Mouse (Mus musculus) embryonic facial prominence, embryonic 15.5 days (tissue): ENCODE measurements around the gene Adgrg3. TPM values are rescaled to one million over a fixed set of nuclear protein-coding genes. Genes with fewer than 3 reads are reported as not detected.

Source experiments
- ATAC-seq: fragments of 200-750 bp; cut with Nextera tagmentation; 2 replicates; pipeline ENCODE4 v1.8.0; 2017; ENCODE audit warnings: low read depth, moderate TSS enrichment; ENCODE audit not compliant: insufficient number of reproducible peaks, low FRiP score, low TSS enrichment
- H3K27ac ChIP-seq: fragments of 300-500 bp; sonication (generic); replicated peaks from 2 replicates; pipeline ENCODE4 v1.5.1; 2015; ENCODE audit warnings: mild to moderate bottlenecking, inconsistent platforms
- H3K27me3 ChIP-seq: fragments of 300-500 bp; sonication (generic); 2 replicates; pipeline ENCODE4 v1.6.1; 2015; ENCODE audit warnings: inconsistent platforms
- H3K36me3 ChIP-seq: fragments of 300-500 bp; sonication (generic); 2 replicates; pipeline ENCODE4 v1.6.1; 2015; ENCODE audit warnings: mild to moderate bottlenecking, inconsistent platforms
- H3K4me1 ChIP-seq: fragments of 300-500 bp; sonication (generic); 2 replicates; pipeline ENCODE4 v1.6.1; 2015; ENCODE audit warnings: inconsistent platforms
- H3K4me2 ChIP-seq: fragments of 300-500 bp; sonication (generic); replicated peaks from 2 replicates; pipeline ENCODE4 v1.6.1; 2015; ENCODE audit warnings: mild to moderate bottlenecking, inconsistent platforms
- H3K4me3 ChIP-seq: fragments of 300-500 bp; sonication (generic); replicated peaks from 2 replicates; pipeline ENCODE4 v1.5.1; 2015; ENCODE audit warnings: mild to moderate bottlenecking, inconsistent platforms
- H3K9ac ChIP-seq: fragments of 300-500 bp; sonication (generic); 2 replicates; pipeline ENCODE4 v1.6.1; 2015; ENCODE audit warnings: inconsistent platforms
- H3K9me3 ChIP-seq: fragments of 300-500 bp; sonication (generic); replicated peaks from 2 replicates; pipeline ENCODE4 v1.6.1; 2016; ENCODE audit warnings: inconsistent platforms
- WGBS: fragments of 180-500 bp; shearing (Covaris S2); methylation state at CpG from one replicate; pipeline ENCODE4 v1.1.7; 2015; 5-methylcytosine and 5-hydroxymethylcytosine counted together
- polyA plus RNA-seq: library from polyadenylated mRNA; unstranded; fragments of >200 nt; fragmentation: Nextera tagmentation; extraction: Ambion mirVana; gene quantifications from 2 replicates; pipeline ENCODE4 v1.2.1, GENCODE M21; 2015

Adgrg3 gene
- polyA plus RNA-seq, 1 experiment from 2014 or later: 3.8 TPM

- no peak overlapping the region for H3K9ac ChIP-seq
- H3K4me2 ChIP-seq: no peak overlapping the region
- no peaks in the 10 kb centered on the region for H3K27me3 ChIP-seq
- 0 out of 2 replicates have a peak overlapping the region, but pooled peaks have one; percentile 12 for H3K27ac ChIP-seq
- 0 out of 2 replicates have a peak, but pooled peaks cover 4% of the 10 kb centered on the region for H3K36me3 ChIP-seq
- 12% methylated on average over 7 of the region's 7 CpGs for WGBS
- H3K4me1 ChIP-seq: peaks cover 16% of the 10 kb centered on the region
- no peak; the same call in 1 of the 2 replicates for ATAC-seq
- H3K4me3 ChIP-seq: no peak overlapping the region
- no peaks in the 10 kb centered on the region for H3K9me3 ChIP-seq
Measured at GRCm38 (mm10) chr8:95001655-95002054, 15.8 kb upstream of the Adgrg3 start.

GRCm38 (mm10) chr8:95002089-95002655 is 15.3 kb upstream of the Adgrg3 start:
- no peak for ATAC-seq
- 61% methylated on average over 8 of the region's 8 CpGs for WGBS
- H3K36me3 ChIP-seq: 0 out of 2 replicates have a peak, but pooled peaks cover 4% of the 10 kb centered on the region
- no peaks in the 10 kb centered on the region for H3K9me3 ChIP-seq
- H3K27ac ChIP-seq: no peak overlapping the region
- no peak overlapping the region for H3K4me2 ChIP-seq
- no peak overlapping the region for H3K9ac ChIP-seq
- no peaks in the 10 kb centered on the region for H3K27me3 ChIP-seq
- peaks cover 14% of the 10 kb centered on the region for H3K4me1 ChIP-seq
- H3K4me3 ChIP-seq: no peak overlapping the region

- Histone ChIP-seq H3K9ac (no peak overlapping the region), H3K27ac (no peak overlapping the region), H3K4me1 (no peaks in the 10 kb centered on the region), H3K4me2 (no peak overlapping the region), H3K4me3 (no peak overlapping the region), H3K9me3 (no peaks in the 10 kb centered on the region), H3K27me3 (no peaks in the 10 kb centered on the region), H3K36me3 (no peaks in the 10 kb centered on the region)
- 0 out of 2 replicates have a peak, but pooled peaks have one; percentile 59 for ATAC-seq
- 67% methylated on average over 15 of the region's 15 CpGs for WGBS
Measured at GRCm38 (mm10) chr8:95012442-95012919, 5.0 kb upstream of the Adgrg3 start.

- ATAC-seq: no peak
- 61% methylated on average over 4 of the region's 4 CpGs for WGBS
- Histone ChIP-seq H3K9ac (no peak overlapping the region), H3K27me3 (no peaks in the 10 kb centered on the region), H3K27ac (no peak overlapping the region), H3K9me3 (no peaks in the 10 kb centered on the region), H3K4me2 (no peak overlapping the region), H3K4me3 (no peak overlapping the region), H3K36me3 (no peaks in the 10 kb centered on the region), H3K4me1 (no peaks in the 10 kb centered on the region)
Measured at GRCm38 (mm10) chr8:95015866-95016265, 1.6 kb upstream of the Adgrg3 start.

GRCm38 (mm10) chr8:95016684-95017083 is 808 bp upstream of the Adgrg3 start:
- H3K9me3 ChIP-seq: no peaks in the 10 kb centered on the region
- no peak overlapping the region for H3K4me3 ChIP-seq
- H3K4me2 ChIP-seq: no peak overlapping the region
- WGBS: 54% methylated on average over 4 of the region's 4 CpGs
- H3K27me3 ChIP-seq: no peaks in the 10 kb centered on the region
- H3K36me3 ChIP-seq: no peaks in the 10 kb centered on the region
- no peak overlapping the region for H3K27ac ChIP-seq
- no peak overlapping the region for H3K9ac ChIP-seq
- no peaks in the 10 kb centered on the region for H3K4me1 ChIP-seq
- no peak for ATAC-seq

- WGBS: 83% methylated on average over 9 of the region's 9 CpGs
- H3K27ac ChIP-seq: no peak overlapping the region
- H3K27me3 ChIP-seq: no peaks in the 10 kb centered on the region
- no peaks in the 10 kb centered on the region for H3K36me3 ChIP-seq
- H3K9me3 ChIP-seq: no peaks in the 10 kb centered on the region
- no peak for ATAC-seq
- H3K4me1 ChIP-seq: no peaks in the 10 kb centered on the region
- H3K4me2 ChIP-seq: no peak overlapping the region
- no peak overlapping the region for H3K9ac ChIP-seq
- H3K4me3 ChIP-seq: no peak overlapping the region
Measured at GRCm38 (mm10) chr8:95017969-95018635, 610 bp downstream of the Adgrg3 start.

GRCm38 (mm10) chr8:95020293-95020777 is 2.8 kb downstream of the Adgrg3 start:
- Histone ChIP-seq H3K4me2 (no peak overlapping the region), H3K27ac (no peak overlapping the region), H3K36me3 (no peaks in the 10 kb centered on the region), H3K9ac (no peak overlapping the region), H3K4me3 (no peak overlapping the region), H3K9me3 (no peaks in the 10 kb centered on the region), H3K27me3 (no peaks in the 10 kb centered on the region), H3K4me1 (no peaks in the 10 kb centered on the region)
- 55% methylated on average over 12 of the region's 12 CpGs for WGBS
- ATAC-seq: no peak

- H3K4me3 ChIP-seq: no peak overlapping the region
Measured at GRCm38 (mm10) chr8:95020821-95021220, 3.3 kb downstream of the Adgrg3 start.

GRCm38 (mm10) chr8:95023201-95023600 is 5.7 kb downstream of the Adgrg3 start:
- 22% methylated on average over 8 of the region's 8 CpGs for WGBS
- H3K4me2 ChIP-seq: no peak overlapping the region

More at GRCm38 (mm10) chr8:95020821-95021220, 3.3 kb downstream of the Adgrg3 start:
- Histone ChIP-seq H3K4me2 (no peak overlapping the region), H3K27ac (no peak overlapping the region), H3K36me3 (no peaks in the 10 kb centered on the region), H3K27me3 (no peaks in the 10 kb centered on the region), H3K9me3 (no peaks in the 10 kb centered on the region), H3K9ac (no peak overlapping the region), H3K4me1 (no peaks in the 10 kb centered on the region)
- 75% methylated on average over 10 of the region's 10 CpGs for WGBS
- no peak for ATAC-seq

GRCm38 (mm10) chr8:95024387-95024786 is 6.9 kb downstream of the Adgrg3 start:
- H3K27me3 ChIP-seq: no peaks in the 10 kb centered on the region

More at GRCm38 (mm10) chr8:95023201-95023600, 5.7 kb downstream of the Adgrg3 start:
- ATAC-seq: no peak
- no peak overlapping the region for H3K4me3 ChIP-seq
- no peaks in the 10 kb centered on the region for H3K27me3 ChIP-seq
- H3K36me3 ChIP-seq: no peaks in the 10 kb centered on the region
- no peak overlapping the region for H3K9ac ChIP-seq
- H3K27ac ChIP-seq: no peak overlapping the region
- no peaks in the 10 kb centered on the region for H3K9me3 ChIP-seq
- no peaks in the 10 kb centered on the region for H3K4me1 ChIP-seq

GRCm38 (mm10) chr8:95025421-95025820 is 7.9 kb downstream of the Adgrg3 start:
- Histone ChIP-seq H3K4me1 (no peaks in the 10 kb centered on the region), H3K4me2 (no peak overlapping the region), H3K36me3 (no peaks in the 10 kb centered on the region), H3K27me3 (no peaks in the 10 kb centered on the region), H3K9ac (no peak overlapping the region), H3K9me3 (no peaks in the 10 kb centered on the region), H3K27ac (no peak overlapping the region), H3K4me3 (no peak overlapping the region)
- 59% methylated on average over 2 of the region's 2 CpGs for WGBS
- ATAC-seq: no peak

More at GRCm38 (mm10) chr8:95024387-95024786, 6.9 kb downstream of the Adgrg3 start:
- Histone ChIP-seq H3K4me3 (no peak overlapping the region), H3K4me1 (no peaks in the 10 kb centered on the region), H3K9me3 (no peaks in the 10 kb centered on the region), H3K36me3 (no peaks in the 10 kb centered on the region), H3K9ac (no peak overlapping the region), H3K4me2 (no peak overlapping the region), H3K27ac (no peak overlapping the region)
- WGBS: 73% methylated on average over 4 of the region's 4 CpGs
- no peak for ATAC-seq
